Mouse (Mus musculus) embryonic facial prominence, embryonic 13.5 days (tissue): ENCODE measurements around the gene BC055324. TPM values are rescaled to one million over a fixed set of nuclear protein-coding genes. Genes with fewer than 3 reads are reported as not detected.

Experiments
- ATAC-seq: fragments of 200-750 bp; cut with Nextera tagmentation; 2 replicates; pipeline ENCODE4 v1.8.0; 2017; ENCODE audit warnings: low read depth; ENCODE audit not compliant: insufficient number of reproducible peaks, insufficient read depth, low FRiP score, low TSS enrichment
- H3K27ac ChIP-seq: fragments of 300-500 bp; sonication (generic); 2 replicates; pipeline ENCODE4 v1.5.1; 2015; ENCODE audit warnings: moderate library complexity, mild to moderate bottlenecking, inconsistent platforms
- H3K27me3 ChIP-seq: fragments of 300-500 bp; sonication (generic); 2 replicates; pipeline ENCODE4 v1.6.1; 2015; ENCODE audit warnings: mild to moderate bottlenecking, inconsistent platforms
- H3K36me3 ChIP-seq: fragments of 300-500 bp; sonication (generic); 2 replicates; pipeline ENCODE4 v1.6.1; 2015; ENCODE audit warnings: mild to moderate bottlenecking, inconsistent platforms
- H3K4me1 ChIP-seq: fragments of 300-500 bp; sonication (generic); 2 replicates; pipeline ENCODE4 v1.6.1; 2015; ENCODE audit warnings: inconsistent platforms
- H3K4me2 ChIP-seq: fragments of 300-500 bp; sonication (generic); 2 replicates; pipeline ENCODE4 v1.6.1; 2015; ENCODE audit warnings: moderate library complexity, mild to moderate bottlenecking, inconsistent platforms
- H3K4me3 ChIP-seq: fragments of 300-500 bp; sonication (generic); 2 replicates; pipeline ENCODE4 v1.5.1; 2015; ENCODE audit warnings: mild to moderate bottlenecking, inconsistent platforms
- H3K9ac ChIP-seq: fragments of 300-500 bp; sonication (generic); 2 replicates; pipeline ENCODE4 v1.6.1; 2015; ENCODE audit warnings: mild to moderate bottlenecking, inconsistent platforms
- H3K9me3 ChIP-seq: fragments of 300-500 bp; sonication (generic); 2 replicates; pipeline ENCODE4 v1.6.1; 2016; ENCODE audit warnings: inconsistent platforms
- WGBS: fragments of 180-500 bp; shearing (Covaris S2); methylation state at CpG from one replicate; pipeline ENCODE4 v1.1.7; 2015; ENCODE audit warnings: mixed read lengths; 5-methylcytosine and 5-hydroxymethylcytosine counted together
- polyA plus RNA-seq: library from polyadenylated mRNA; unstranded; fragments of >200 nt; fragmentation: Nextera tagmentation; extraction: Ambion mirVana; gene quantifications from 2 replicates; pipeline ENCODE4 v1.2.1, GENCODE M21; 2015

BC055324 gene
- polyA plus RNA-seq, 1 experiment from 2014 or later = 20.5 TPM

GRCm38 (mm10) chr1:164004311-164004710 is 9.7 kb upstream of the BC055324 start:
- ATAC-seq = no peak
- 81% methylated on average over 3 of the region's 3 CpGs for WGBS

DNA sequence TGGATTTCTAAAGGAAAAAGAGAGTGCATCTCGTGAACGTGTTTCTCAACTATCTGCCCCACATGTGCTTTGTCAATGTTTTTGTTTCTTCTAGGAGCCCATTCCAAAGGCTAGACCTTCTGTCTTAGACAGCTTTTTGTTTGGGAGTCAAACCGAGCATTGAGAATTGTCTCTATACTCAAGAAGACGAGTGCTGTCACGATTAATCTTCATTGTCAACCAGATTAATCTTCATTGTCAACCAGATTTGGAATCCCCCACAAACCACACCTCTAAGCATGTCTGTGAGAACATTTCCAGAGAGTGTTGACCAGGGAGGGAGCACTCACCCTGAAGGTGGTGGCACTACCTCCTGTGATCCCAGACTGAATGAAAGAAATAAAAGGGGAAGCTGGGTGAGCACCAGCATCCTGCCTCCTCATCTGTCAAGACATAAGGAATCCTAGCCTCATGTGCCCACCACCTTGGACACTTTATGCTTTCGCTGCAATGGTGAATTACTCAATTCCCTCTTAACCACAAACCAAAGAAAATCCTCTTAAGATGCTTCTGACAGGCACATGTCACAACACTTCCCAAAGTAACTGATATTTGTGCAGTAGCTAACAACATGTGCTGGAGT is 7.3 kb upstream of the BC055324 start:
- no peak for ATAC-seq
- Histone ChIP-seq H3K4me1 (no peaks in the 10 kb centered on the region), H3K4me3 (no peak overlapping the region), H3K27ac (no peak overlapping the region), H3K36me3 (no peaks in the 10 kb centered on the region), H3K27me3 (no peaks in the 10 kb centered on the region), H3K9ac (no peak overlapping the region), H3K9me3 (no peaks in the 10 kb centered on the region), H3K4me2 (no peak overlapping the region)
- WGBS = 61% methylated on average over 6 of the region's 6 CpGs

More at GRCm38 (mm10) chr1:164004311-164004710, 9.7 kb upstream of the BC055324 start:
- Histone ChIP-seq H3K4me1 (no peaks in the 10 kb centered on the region), H3K9me3 (no peaks in the 10 kb centered on the region), H3K36me3 (no peaks in the 10 kb centered on the region), H3K9ac (no peak overlapping the region), H3K27ac (no peak overlapping the region), H3K27me3 (no peaks in the 10 kb centered on the region), H3K4me2 (no peak overlapping the region), H3K4me3 (no peak overlapping the region)

- peaks cover 5% of the 10 kb centered on the region; the same call in 1 of the 2 replicates for H3K4me1 ChIP-seq
- no peaks in the 10 kb centered on the region for H3K9me3 ChIP-seq
- no peaks in the 10 kb centered on the region for H3K27me3 ChIP-seq
- H3K4me3 ChIP-seq = peak overlapping the region; percentile 79
- no peak overlapping the region for H3K27ac ChIP-seq
- H3K36me3 ChIP-seq = no peaks in the 10 kb centered on the region
- ATAC-seq = no peak
- H3K4me2 ChIP-seq = peak overlapping the region; percentile 78
- WGBS = 67% methylated on average over 2 of the region's 2 CpGs
- H3K9ac ChIP-seq = peak overlapping the region; percentile 84; the same call in 1 of the 2 replicates
Observed at GRCm38 (mm10) chr1:163995609-163995913, 965 bp upstream of the BC055324 start.

GRCm38 (mm10) chr1:163994173-163994720 is 349 bp downstream of the BC055324 start:
- no peaks in the 10 kb centered on the region for H3K9me3 ChIP-seq
- H3K4me3 ChIP-seq = peak overlapping the region; percentile 79
- H3K4me1 ChIP-seq = peaks cover 5% of the 10 kb centered on the region; the same call in 1 of the 2 replicates
- H3K27ac ChIP-seq = peak overlapping the region; percentile 86
- H3K27me3 ChIP-seq = no peaks in the 10 kb centered on the region
- peak; percentile 48; the same call in 1 of the 2 replicates for ATAC-seq
- H3K4me2 ChIP-seq = peak overlapping the region; percentile 78
- 1% methylated on average over 38 of the region's 38 CpGs for WGBS
- H3K36me3 ChIP-seq = no peaks in the 10 kb centered on the region
- peak overlapping the region; percentile 84 for H3K9ac ChIP-seq

- Histone ChIP-seq H3K36me3 (peaks cover 6% of the 10 kb centered on the region; the same call in 1 of the 2 replicates), H3K27me3 (no peaks in the 10 kb centered on the region), H3K9me3 (no peaks in the 10 kb centered on the region), H3K4me3 (no peak overlapping the region), H3K27ac (no peak overlapping the region), H3K9ac (no peak overlapping the region), H3K4me2 (no peak overlapping the region), H3K4me1 (peaks cover 5% of the 10 kb centered on the region; the same call in 1 of the 2 replicates)
- WGBS = 86% methylated on average over 4 of the region's 4 CpGs
- no peak for ATAC-seq
Observed at GRCm38 (mm10) chr1:163992371-163992770, 2.2 kb downstream of the BC055324 start.

GRCm38 (mm10) chr1:163976515-163976914 is 18.1 kb downstream of the BC055324 start:
- no peak overlapping the region for H3K4me2 ChIP-seq
- no peak for ATAC-seq
- no peaks in the 10 kb centered on the region for H3K4me1 ChIP-seq
- peaks cover 36% of the 10 kb centered on the region for H3K36me3 ChIP-seq
- H3K9me3 ChIP-seq = no peaks in the 10 kb centered on the region
- H3K4me3 ChIP-seq = no peak overlapping the region
- H3K9ac ChIP-seq = no peak overlapping the region
- H3K27ac ChIP-seq = no peak overlapping the region
- no peaks in the 10 kb centered on the region for H3K27me3 ChIP-seq
- WGBS = 90% methylated on average over 1 of the region's 1 CpGs

- Histone ChIP-seq H3K27me3 (no peaks in the 10 kb centered on the region), H3K4me3 (no peak overlapping the region), H3K9me3 (no peaks in the 10 kb centered on the region), H3K27ac (no peak overlapping the region), H3K36me3 (peaks cover 32% of the 10 kb centered on the region), H3K4me1 (no peaks in the 10 kb centered on the region), H3K4me2 (no peak overlapping the region), H3K9ac (no peak overlapping the region)
- WGBS = 95% methylated on average over 2 of the region's 2 CpGs
- ATAC-seq = no peak
Observed at GRCm38 (mm10) chr1:163975088-163975487, 19.5 kb downstream of the BC055324 start.

DNA sequence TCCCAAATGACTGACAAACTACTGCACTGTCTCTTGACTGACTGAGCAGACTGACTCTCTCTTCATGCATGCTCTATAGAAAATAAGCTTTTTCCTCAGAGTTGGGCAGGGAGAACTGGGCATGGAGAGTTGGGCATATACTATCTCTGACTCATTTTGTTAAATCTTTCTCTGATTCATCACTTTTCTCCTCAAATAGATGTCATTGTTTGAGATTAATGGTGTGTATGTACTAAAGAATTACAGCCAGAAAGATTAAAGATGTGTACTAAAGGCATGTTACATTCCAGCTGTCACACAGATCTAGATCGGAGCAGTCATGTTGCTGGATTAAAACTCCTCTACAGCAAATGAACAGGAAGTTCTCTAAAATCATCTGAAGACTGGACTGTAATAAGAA is 20.1 kb downstream of the BC055324 start:
- no peak overlapping the region for H3K27ac ChIP-seq
- no peaks in the 10 kb centered on the region for H3K4me1 ChIP-seq
- 87% methylated on average over 1 of the region's 1 CpGs for WGBS
- peaks cover 32% of the 10 kb centered on the region for H3K36me3 ChIP-seq
- no peak for ATAC-seq
- no peak overlapping the region for H3K9ac ChIP-seq
- no peaks in the 10 kb centered on the region for H3K27me3 ChIP-seq
- no peak overlapping the region for H3K4me2 ChIP-seq
- no peak overlapping the region for H3K4me3 ChIP-seq
- no peaks in the 10 kb centered on the region for H3K9me3 ChIP-seq

GRCm38 (mm10) chr1:163964008-163964689 is 30.4 kb downstream of the BC055324 start:
- ATAC-seq = no peak
- no peaks in the 10 kb centered on the region for H3K27me3 ChIP-seq
- 86% methylated on average over 10 of the region's 10 CpGs for WGBS
- H3K4me1 ChIP-seq = no peaks in the 10 kb centered on the region
- H3K4me3 ChIP-seq = no peak overlapping the region
- H3K4me2 ChIP-seq = no peak overlapping the region
- H3K27ac ChIP-seq = no peak overlapping the region
- H3K36me3 ChIP-seq = peaks cover 48% of the 10 kb centered on the region
- H3K9me3 ChIP-seq = no peaks in the 10 kb centered on the region
- H3K9ac ChIP-seq = no peak overlapping the region

DNA sequence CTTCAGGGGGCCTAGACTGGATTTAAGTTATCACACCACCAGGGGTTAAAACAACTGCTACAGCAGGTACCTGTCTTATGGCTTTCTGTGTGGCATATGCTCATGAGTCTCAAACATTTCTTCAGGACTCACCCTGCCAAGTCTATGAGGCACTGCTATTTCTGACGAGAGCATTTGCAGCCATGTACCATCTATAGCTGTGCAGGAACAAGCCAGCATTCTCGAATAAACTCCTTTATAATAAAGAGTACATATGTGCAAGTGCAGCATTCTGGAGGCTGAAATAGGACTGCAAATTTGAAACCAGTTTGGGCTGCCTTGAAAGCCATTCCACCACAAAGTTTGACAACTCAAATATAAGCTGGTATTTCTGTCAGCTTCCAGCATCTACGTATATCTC is 36.6 kb downstream of the BC055324 start:
- Histone ChIP-seq H3K27me3 (no peaks in the 10 kb centered on the region), H3K4me3 (no peak overlapping the region), H3K9me3 (no peaks in the 10 kb centered on the region), H3K36me3 (peaks cover 61% of the 10 kb centered on the region), H3K9ac (no peak overlapping the region), H3K4me2 (no peak overlapping the region), H3K4me1 (no peaks in the 10 kb centered on the region), H3K27ac (no peak overlapping the region)
- no peak for ATAC-seq
- WGBS = 82% methylated on average over 3 of the region's 3 CpGs

DNA sequence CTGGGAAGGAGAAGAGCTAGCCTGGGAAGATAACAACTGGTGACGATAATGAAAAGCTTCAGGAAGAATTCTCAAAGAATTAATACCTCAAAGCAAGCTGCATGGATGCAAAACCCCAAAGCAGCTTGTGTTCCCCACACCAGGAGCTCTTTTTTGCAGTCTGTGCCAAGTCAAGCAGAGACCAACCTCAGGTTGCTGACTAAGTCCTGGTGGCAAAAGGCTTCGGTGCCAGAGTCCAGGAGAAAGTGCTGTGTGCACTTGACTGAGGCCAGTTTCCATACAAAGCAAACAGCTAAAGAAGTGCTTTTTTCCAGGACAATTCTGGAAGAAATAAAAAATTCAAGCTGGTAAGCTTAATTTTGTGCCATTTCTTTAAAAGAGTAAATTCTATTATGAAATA is 41.2 kb downstream of the BC055324 start:
- Histone ChIP-seq H3K9me3 (no peaks in the 10 kb centered on the region), H3K4me1 (no peaks in the 10 kb centered on the region), H3K36me3 (peaks cover 81% of the 10 kb centered on the region), H3K27me3 (no peaks in the 10 kb centered on the region), H3K4me3 (no peak overlapping the region), H3K9ac (no peak overlapping the region), H3K27ac (no peak overlapping the region), H3K4me2 (no peak overlapping the region)
- ATAC-seq = no peak
- WGBS = 88% methylated on average over 2 of the region's 2 CpGs

GRCm38 (mm10) chr1:163942056-163942455 is 52.5 kb downstream of the BC055324 start:
- no peaks in the 10 kb centered on the region for H3K27me3 ChIP-seq
- ATAC-seq = no peak
- no peak overlapping the region for H3K9ac ChIP-seq
- H3K27ac ChIP-seq = no peak overlapping the region
- no peak overlapping the region for H3K4me3 ChIP-seq
- no peaks in the 10 kb centered on the region for H3K9me3 ChIP-seq
- WGBS = 52% methylated on average over 6 of the region's 6 CpGs
- peaks cover 87% of the 10 kb centered on the region for H3K36me3 ChIP-seq
- no peaks in the 10 kb centered on the region for H3K4me1 ChIP-seq
- H3K4me2 ChIP-seq = no peak overlapping the region
